Mouse (Mus musculus) T-helper 1 cell (primary cell): ENCODE data around the gene Cd3eap.

Experiments
- in situ Hi-C: fragments of 300-600 bp; cut with MboI, MseI; formaldehyde crosslinking; loops from one replicate; pipeline ENCODE4 v1.15.1; 2025; ENCODE audit warnings: high pct_unique_total_duplicates

Cd3eap gene

GRCm38 (mm10) chr7:19332709-19333352, 26.5 kb downstream of the Cd3eap start:
- in situ Hi-C loops = no loop called here

GRCm38 (mm10) chr7:19331910-19332309, 27.4 kb downstream of the Cd3eap start:
- in situ Hi-C loops = no loop called here

- in situ Hi-C loops = no loop called here
Observed at GRCm38 (mm10) chr7:19328425-19328824, 30.9 kb downstream of the Cd3eap start.

GRCm38 (mm10) chr7:19327782-19328181, 31.5 kb downstream of the Cd3eap start:
- in situ Hi-C loops = no loop called here

- in situ Hi-C loops = no loop called here
Observed at GRCm38 (mm10) chr7:19327128-19327527, 32.2 kb downstream of the Cd3eap start.

GRCm38 (mm10) chr7:19326359-19326758, 32.9 kb downstream of the Cd3eap start:
- in situ Hi-C loops = no loop called here

- in situ Hi-C loops = no loop called here
Observed at GRCm38 (mm10) chr7:19325262-19326199, 33.8 kb downstream of the Cd3eap start.

- in situ Hi-C loops = no loop called here
Observed at GRCm38 (mm10) chr7:19324221-19324620, 35.1 kb downstream of the Cd3eap start.

- in situ Hi-C loops = no loop called here
Observed at GRCm38 (mm10) chr7:19322489-19322888, 36.8 kb downstream of the Cd3eap start.

- in situ Hi-C loops = no loop called here
Observed at GRCm38 (mm10) chr7:19321464-19321863, 37.8 kb downstream of the Cd3eap start.

GRCm38 (mm10) chr7:19320637-19321036, 38.6 kb downstream of the Cd3eap start:
- in situ Hi-C loops = no loop called here

GRCm38 (mm10) chr7:19319906-19320305, 39.4 kb downstream of the Cd3eap start:
- in situ Hi-C loops = no loop called here

- in situ Hi-C loops = no loop called here
Observed at GRCm38 (mm10) chr7:19319458-19319857, 39.8 kb downstream of the Cd3eap start.

GRCm38 (mm10) chr7:19318676-19319075, 40.6 kb downstream of the Cd3eap start:
- in situ Hi-C loops = no loop called here

GRCm38 (mm10) chr7:19318201-19318600, 41.1 kb downstream of the Cd3eap start:
- in situ Hi-C loops = no loop called here

- in situ Hi-C loops = no loop called here
Observed at GRCm38 (mm10) chr7:19316451-19317161, 42.7 kb downstream of the Cd3eap start.

GRCm38 (mm10) chr7:19314033-19314432, 45.2 kb downstream of the Cd3eap start:
- in situ Hi-C loops = no loop called here

GRCm38 (mm10) chr7:19311991-19312390, 47.3 kb downstream of the Cd3eap start:
- in situ Hi-C loops = no loop called here

- in situ Hi-C loops = loop anchor here (5.0 kb wide), 1 partner anchor 32 kb away; the partner anchor contains the start of gene Ercc1
Observed at GRCm38 (mm10) chr7:19309884-19310641, 49.2 kb downstream of the Cd3eap start, which contains the start of gene Fosb. Fosb (minus strand) TSS chr7:19310051.

GRCm38 (mm10) chr7:19309278-19309883, 49.9 kb downstream of the Cd3eap start:
- in situ Hi-C loops = loop anchor here (5.0 kb wide), 1 partner anchor 33 kb away; the partner anchor contains the start of gene Ercc1
